Comparison of ENCODE assay signal across 9 mouse cellular contexts in the genomic region with DNA sequence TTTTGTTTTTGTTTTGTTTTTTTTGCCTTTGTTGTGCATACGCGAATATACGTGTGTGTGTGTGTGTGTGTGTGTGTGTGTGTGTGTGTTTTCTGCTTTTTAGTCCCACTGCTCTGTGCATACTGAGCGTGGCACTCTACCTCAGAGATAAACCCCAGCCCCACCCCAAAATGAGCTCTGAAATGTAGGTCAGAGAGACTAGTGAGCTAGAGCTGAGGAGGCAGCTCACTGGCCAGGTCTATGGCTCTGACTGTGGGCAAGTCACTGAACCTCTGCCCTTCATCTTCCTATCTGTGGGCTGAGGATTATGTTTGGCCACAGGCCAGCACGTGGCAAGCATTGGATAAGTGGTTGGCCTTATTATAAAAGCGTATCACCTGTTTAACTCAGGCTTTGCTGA. TPM values are rescaled to one million over a fixed set of nuclear protein-coding genes. Genes with fewer than 3 reads are reported as not detected.
DNase-seq lines count a peak whose midpoint lies in the region; ATAC-seq lines count a peak whose summit lies in the region.
"Had no signal": no experiment of that assay in that cellular context is flagged by ENCODE, and none has a peak within 500 bp of the region (broad histone marks: within the 10 kb centered on the region; RNA-seq: fewer than 3 reads in every experiment).

No protein-coding gene starts in this region.

- H3K9me3 ChIP-seq in lung, embryonic 15.5 days: no peaks in the 10 kb centered on the region
- no peaks in the 10 kb centered on the region for H3K9me3 ChIP-seq in liver, embryonic 16.5 days (replicated peaks; ENCODE audit: control insufficient read depth, low read length)

- H3K27me3 ChIP-seq in lung, embryonic 15.5 days: no peaks in the 10 kb centered on the region
- no peaks in the 10 kb centered on the region for H3K27me3 ChIP-seq in liver, embryonic 16.5 days (ENCODE audit: control insufficient read depth, insufficient read depth, low read depth, low read length)

- no peaks in the 10 kb centered on the region for H3K36me3 ChIP-seq in lung, embryonic 15.5 days
- H3K36me3 ChIP-seq in liver, embryonic 16.5 days (ENCODE audit: control insufficient read depth, insufficient read depth): no peaks in the 10 kb centered on the region

- peaks cover 20% of the 10 kb centered on the region for H3K4me1 ChIP-seq in lung, embryonic 15.5 days
- peaks cover 19% of the 10 kb centered on the region for H3K4me1 ChIP-seq in liver, embryonic 16.5 days (ENCODE audit: control insufficient read depth, low read depth, low read length)

- no peak overlapping the region for H3K27ac ChIP-seq in lung, embryonic 15.5 days
- H3K27ac ChIP-seq in liver, embryonic 16.5 days (ENCODE audit: low read length): peak overlapping the region; percentile 53

- peak overlapping the region; percentile 74; the same call in 1 of the 2 replicates for H3K4me2 ChIP-seq in lung, embryonic 15.5 days
- peak overlapping the region; percentile 70 for H3K4me2 ChIP-seq in liver, embryonic 16.5 days (ENCODE audit: low read depth, low read length)

- 44% methylated on average over 6 of the region's 6 CpGs for WGBS in lung, embryonic 15.5 days
- 24% methylated on average over 6 of the region's 6 CpGs for WGBS in liver, embryonic 16.5 days (ENCODE audit: insufficient replicate concordance)

- no peak for ATAC-seq in lung, embryonic 15.5 days (ENCODE audit: borderline replicate concordance, extremely low read depth, low FRiP score, low TSS enrichment)
- ATAC-seq in liver, embryonic 16.5 days (ENCODE audit: low read depth): no peak; the same call in 1 of the 2 replicates

- H3K9ac ChIP-seq in lung, embryonic 15.5 days: no peak overlapping the region
- peak overlapping the region; percentile 83 for H3K9ac ChIP-seq in liver, embryonic 16.5 days (ENCODE audit: low read depth, low read length)

- peak overlapping the region; percentile 95 for H3K4me3 ChIP-seq in lung, embryonic 15.5 days
- H3K4me3 ChIP-seq in liver, embryonic 16.5 days (ENCODE audit: low read depth, low read length): peak overlapping the region; percentile 85

- no peak for DNase-seq in lung, postnatal 4 days
- peak; percentile 46 for DNase-seq in cerebellum, adult 9-11 months
- peak; percentile 34 for DNase-seq in induced T-regulatory cell, adult 2 months (ENCODE audit: low read depth)
- peak; percentile 45 to 49 for DNase-seq in thymus, postnatal 10 days (ENCODE audit: low spot score in 2 of 2)
- no peak for DNase-seq in embryo, embryonic 10.5 days (ENCODE audit: low spot score)
- no peak for DNase-seq in lung, postnatal 10 days

RNA-seq across cellular contexts. Expression of a gene that starts 1.4 kb away (rescaled TPM):
- polyA plus RNA-seq in lung, embryonic 15.5 days (2015; fragmentation: Nextera tagmentation; extraction: Ambion mirVana): 27.5 and 29.7 TPM in 2 replicates
- 14.2 and 14.3 TPM in 2 replicates for polyA plus RNA-seq in liver, embryonic 16.5 days (2015; fragmentation: Nextera tagmentation; extraction: Ambion mirVana)

RNA-seq across cellular contexts. Expression of a gene that starts 1.6 kb away (rescaled TPM):
- 0.05 and 0.20 TPM in 2 replicates for polyA plus RNA-seq in lung, embryonic 15.5 days (2015; fragmentation: Nextera tagmentation; extraction: Ambion mirVana)
- 0.02 TPM in 1 of 2 replicates, not detected in the other for polyA plus RNA-seq in liver, embryonic 16.5 days (2015; fragmentation: Nextera tagmentation; extraction: Ambion mirVana)
- polyA plus RNA-seq: embryonic facial prominence, embryonic 11.5 days had no signal

Comparison
In these comparisons a context has a peak if more than half of its experiments do, and no peak if none do; other contexts are left out.
1. DNase-seq: peak in cerebellum, adult 9-11 months (single experiment), induced T-regulatory cell, adult 2 months (single experiment) and thymus, postnatal 10 days (2 of 2); none in lung, postnatal 4 days (0 of 2), embryo, embryonic 10.5 days (single experiment) and lung, postnatal 10 days (single experiment).